Mouse (Mus musculus) megakaryocyte, embryonic 14.5 days (primary cell): ENCODE data around the gene Smarca4. TPM values are rescaled to one million over a fixed set of nuclear protein-coding genes. Genes with fewer than 3 reads are reported as not detected.

Experiments
- H3K27me3 ChIP-seq: replicated peaks from 2 replicates; pipeline ENCODE3; 2012; ENCODE audit warnings: inconsistent platforms
- H3K36me3 ChIP-seq: replicated peaks from 2 replicates; pipeline ENCODE3; 2012; ENCODE audit warnings: low read length, inconsistent platforms, mixed read lengths
- H3K4me1 ChIP-seq: 2 replicates; pipeline ENCODE4 v1.6.1; 2012; ENCODE audit warnings: inconsistent platforms
- H3K4me3 ChIP-seq: replicated peaks from 2 replicates; pipeline ENCODE3; 2012; ENCODE audit warnings: moderate library complexity, mild to moderate bottlenecking, inconsistent platforms
- H3K9me3 ChIP-seq: 2 replicates; pipeline ENCODE4 v1.6.1; 2012; ENCODE audit warnings: inconsistent platforms
- FLI1 ChIP-seq: IDR thresholded peaks from 2 replicates; pipeline ENCODE4 v1.6.1; 2012; ENCODE audit warnings: low read length, inconsistent platforms, mixed read lengths
- GATA1 ChIP-seq: IDR thresholded peaks from 3 replicates; pipeline ENCODE4 v1.6.1; 2012; ENCODE audit warnings: mixed read lengths, low read length, inconsistent platforms, borderline replicate concordance
- polyA plus RNA-seq: library from polyadenylated mRNA; stranded (reverse); fragments of >175 nt; gene quantifications from 2 replicates; pipeline ENCODE4 v1.2.3, GENCODE M21; 2012; ENCODE audit warnings: low replicate concordance; ENCODE audit not compliant: insufficient read depth

The Smarca4 gene
- polyA plus RNA-seq, 1 experiment, result 89.2 TPM

- Histone ChIP-seq H3K4me1 (peaks cover 17% of the 10 kb centered on the region; the same call in 1 of the 2 replicates), H3K4me3 (no peak overlapping the region), H3K36me3 (peaks cover 88% of the 10 kb centered on the region), H3K9me3 (no peaks in the 10 kb centered on the region), H3K27me3 (no peaks in the 10 kb centered on the region)
- TF ChIP-seq FLI1, result no peak
- no peak for TF ChIP-seq GATA1
Observed at GRCm38 (mm10) chr9:21647721-21648120, 31.8 kb downstream of the Smarca4 start.

- TF ChIP-seq FLI1 (no peak), GATA1 (no peak)
- Histone ChIP-seq H3K4me3 (no peak overlapping the region), H3K4me1 (peaks cover 27% of the 10 kb centered on the region; the same call in 1 of the 2 replicates), H3K27me3 (no peaks in the 10 kb centered on the region), H3K9me3 (no peaks in the 10 kb centered on the region), H3K36me3 (peaks cover 91% of the 10 kb centered on the region)
Observed at GRCm38 (mm10) chr9:21652263-21652662, 36.3 kb downstream of the Smarca4 start.

GRCm38 (mm10) chr9:21653253-21653652 lies 37.3 kb downstream of the Smarca4 start:
- Histone ChIP-seq H3K36me3 (peaks cover 89% of the 10 kb centered on the region), H3K27me3 (no peaks in the 10 kb centered on the region), H3K4me3 (no peak overlapping the region), H3K4me1 (peaks cover 27% of the 10 kb centered on the region; the same call in 1 of the 2 replicates), H3K9me3 (no peaks in the 10 kb centered on the region)
- TF ChIP-seq FLI1 (no peak), GATA1 (no peak)

GRCm38 (mm10) chr9:21662034-21662433 lies 46.1 kb downstream of the Smarca4 start:
- H3K4me3 ChIP-seq, result no peak overlapping the region
- peaks cover 97% of the 10 kb centered on the region for H3K36me3 ChIP-seq
- no peaks in the 10 kb centered on the region for H3K27me3 ChIP-seq
- peaks cover 4% of the 10 kb centered on the region for H3K4me1 ChIP-seq
- TF ChIP-seq GATA1 (no peak), FLI1 (no peak)
- peaks cover 6% of the 10 kb centered on the region; the same call in 1 of the 2 replicates for H3K9me3 ChIP-seq

GRCm38 (mm10) chr9:21668946-21669345 lies 53.0 kb downstream of the Smarca4 start:
- Histone ChIP-seq H3K4me1 (0 out of 2 replicates have a peak, but pooled peaks cover 3% of the 10 kb centered on the region), H3K4me3 (no peak overlapping the region), H3K27me3 (no peaks in the 10 kb centered on the region), H3K9me3 (peaks cover under 1% of the 10 kb centered on the region; the same call in 1 of the 2 replicates), H3K36me3 (peaks cover 99% of the 10 kb centered on the region)
- no peak for TF ChIP-seq GATA1
- no peak for TF ChIP-seq FLI1

GRCm38 (mm10) chr9:21670354-21670753 lies 54.4 kb downstream of the Smarca4 start:
- 0 out of 2 replicates have a peak, but pooled peaks cover 3% of the 10 kb centered on the region for H3K4me1 ChIP-seq
- no peak overlapping the region for H3K4me3 ChIP-seq

DNA sequence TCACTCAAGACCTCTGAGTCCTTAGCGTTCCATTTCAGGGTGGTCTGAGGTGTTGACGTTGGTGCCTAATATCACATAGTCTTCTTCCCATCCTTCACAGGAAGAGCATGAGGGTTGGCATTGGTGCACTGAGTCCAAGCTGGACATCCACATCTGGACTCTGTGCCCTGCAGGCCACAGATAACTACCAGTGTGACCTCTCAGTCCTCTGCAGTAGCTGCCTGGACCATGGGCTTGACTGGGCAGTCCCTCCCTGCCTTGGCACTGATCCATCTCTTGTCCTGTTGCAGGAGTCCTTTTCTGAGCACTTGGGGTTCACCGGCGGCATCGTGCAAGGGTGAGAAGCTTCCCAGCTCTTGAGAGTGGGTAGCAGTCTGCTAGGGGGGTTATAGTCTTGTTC lies 55.8 kb downstream of the Smarca4 start:
- Histone ChIP-seq H3K4me3 (no peak overlapping the region), H3K4me1 (0 out of 2 replicates have a peak, but pooled peaks cover 3% of the 10 kb centered on the region)
- TF ChIP-seq GATA1 (no peak), FLI1 (no peak)

More at GRCm38 (mm10) chr9:21670354-21670753, 54.4 kb downstream of the Smarca4 start:
- Histone ChIP-seq H3K27me3 (no peaks in the 10 kb centered on the region), H3K36me3 (peaks cover 99% of the 10 kb centered on the region), H3K9me3 (no peaks in the 10 kb centered on the region)
- no peak for TF ChIP-seq GATA1
- no peak for TF ChIP-seq FLI1

GRCm38 (mm10) chr9:21677706-21678105 lies 61.7 kb downstream of the Smarca4 start:
- Histone ChIP-seq H3K4me1 (no peaks in the 10 kb centered on the region), H3K27me3 (no peaks in the 10 kb centered on the region), H3K9me3 (no peaks in the 10 kb centered on the region), H3K4me3 (no peak overlapping the region), H3K36me3 (peaks cover 91% of the 10 kb centered on the region)
- TF ChIP-seq FLI1 (no peak), GATA1 (no peak)

More for the DNA sequence above, 55.8 kb downstream of the Smarca4 start:
- Histone ChIP-seq H3K27me3 (no peaks in the 10 kb centered on the region), H3K36me3 (peaks cover 100% of the 10 kb centered on the region), H3K9me3 (no peaks in the 10 kb centered on the region)

DNA sequence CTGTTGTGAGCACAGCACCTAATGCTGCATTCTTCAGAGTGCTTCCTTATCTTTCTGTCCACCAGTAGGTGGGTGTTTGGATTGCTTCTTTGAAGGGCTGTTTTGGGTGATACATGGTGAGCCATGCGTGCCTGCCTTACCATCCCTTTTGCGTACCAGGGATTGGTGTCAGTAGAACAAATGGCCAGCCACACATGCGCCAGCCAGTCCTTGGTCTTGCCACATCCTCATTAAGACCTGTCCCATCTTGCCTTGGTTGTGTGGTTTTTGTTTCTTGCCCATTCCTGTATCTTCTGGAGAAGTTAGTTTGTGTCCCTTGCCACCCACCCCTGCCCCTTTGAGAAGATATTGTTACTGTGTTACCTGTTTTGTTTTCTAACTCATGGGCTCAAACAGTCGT lies 64.5 kb downstream of the Smarca4 start:
- H3K4me3 ChIP-seq, result no peak overlapping the region
- no peaks in the 10 kb centered on the region for H3K4me1 ChIP-seq
- H3K9me3 ChIP-seq, result no peaks in the 10 kb centered on the region
- no peaks in the 10 kb centered on the region for H3K27me3 ChIP-seq
- H3K36me3 ChIP-seq, result peaks cover 91% of the 10 kb centered on the region
- TF ChIP-seq GATA1 (no peak), FLI1 (no peak)

DNA sequence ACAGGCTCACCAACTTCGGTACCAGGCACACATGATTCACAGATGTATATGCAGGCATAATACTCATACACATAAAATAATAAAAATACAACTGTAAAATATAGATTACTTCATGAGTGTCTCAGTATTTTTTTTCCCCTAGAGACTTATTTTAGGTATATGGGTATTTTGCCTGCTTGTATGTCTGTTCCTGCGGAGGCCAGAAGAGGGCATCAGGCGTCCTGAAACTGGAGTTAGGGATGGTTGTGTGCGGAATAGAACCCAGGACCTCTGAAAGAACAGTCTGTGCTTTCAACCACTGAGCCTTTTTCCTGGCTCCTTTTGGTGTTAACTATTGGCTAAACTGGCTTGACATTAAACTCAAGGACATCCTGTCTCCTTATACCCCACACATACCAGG lies 66.9 kb downstream of the Smarca4 start:
- H3K4me1 ChIP-seq, result peaks cover 6% of the 10 kb centered on the region; the same call in 1 of the 2 replicates
- H3K36me3 ChIP-seq, result peaks cover 91% of the 10 kb centered on the region
- H3K4me3 ChIP-seq, result no peak overlapping the region
- no peaks in the 10 kb centered on the region for H3K27me3 ChIP-seq
- TF ChIP-seq GATA1 (no peak), FLI1 (no peak)
- no peaks in the 10 kb centered on the region for H3K9me3 ChIP-seq

DNA sequence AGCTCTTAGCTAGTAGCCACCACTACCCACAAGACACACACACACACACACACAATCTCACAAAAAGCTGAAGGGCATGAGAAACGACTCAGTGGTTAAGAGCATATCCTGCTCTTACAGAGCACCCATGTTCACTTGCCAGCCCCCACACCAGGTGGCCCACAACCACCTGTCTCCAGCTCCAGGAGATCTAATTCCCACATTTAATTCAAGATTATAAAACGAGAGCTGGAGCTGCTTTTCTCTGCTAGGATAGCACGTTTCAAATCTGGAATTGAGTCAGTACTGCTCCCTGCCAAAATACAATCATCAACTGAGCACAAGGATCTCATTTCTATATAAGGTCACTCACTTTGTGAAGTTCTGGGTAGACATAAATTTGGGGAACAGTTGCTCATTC lies 67.9 kb downstream of the Smarca4 start:
- Histone ChIP-seq H3K4me3 (no peak overlapping the region), H3K36me3 (peaks cover 91% of the 10 kb centered on the region), H3K9me3 (no peaks in the 10 kb centered on the region), H3K27me3 (no peaks in the 10 kb centered on the region), H3K4me1 (peaks cover 9% of the 10 kb centered on the region; the same call in 1 of the 2 replicates)
- no peak for TF ChIP-seq FLI1
- no peak for TF ChIP-seq GATA1
